Mouse (Mus musculus) B cell, adult 62 days (primary cell): ENCODE data around the gene Olfr275. TPM values are rescaled to one million over a fixed set of nuclear protein-coding genes. Genes with fewer than 3 reads are reported as not detected.

Experiments
- total RNA-seq: library from RNA; stranded (reverse); gene quantifications from 4 replicates; pipeline ENCODE4 v1.2.4, GENCODE M21; 2023

Gene Olfr275
- not detected in 4 replicates for total RNA-seq

GRCm38 (mm10) chr4:52814304-52814703 is at the start of gene Olfr275:
Gene Olfr275, plus strand, starts transcription at chr4:52814604.

DNA sequence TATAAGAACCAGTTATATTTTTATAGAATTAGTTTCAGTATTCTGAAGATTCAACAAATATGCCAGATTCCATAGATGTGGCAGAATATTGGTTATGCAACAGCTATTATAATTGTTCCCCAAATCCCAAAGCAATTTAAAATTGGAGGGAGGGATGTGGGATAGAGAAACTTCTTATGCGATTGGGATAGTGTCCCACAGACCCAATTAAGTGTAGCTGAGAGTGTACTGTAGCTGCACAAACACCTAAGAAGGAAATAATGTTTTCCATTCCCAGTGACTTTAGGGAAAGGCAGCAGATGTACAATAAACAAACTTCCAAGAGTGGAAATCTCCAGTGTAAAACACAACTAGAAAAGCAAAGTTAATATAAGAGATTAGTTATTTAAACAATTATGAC is 44.7 kb downstream of the Olfr275 start, which contains the start of gene Olfr273:
Gene Olfr273 (minus strand): TSS at position 101 of the 400 bp plus-strand sequence.

Other genes with a start within 250 kb of the Olfr275 start
- not detected in 4 replicates for gene Toporsl, start 218.3 kb upstream of the Olfr275 start, total RNA-seq
- gene Olfr273, start 44.6 kb downstream of the Olfr275 start, total RNA-seq = not detected in 4 replicates
- gene Olfr272, start 104.6 kb downstream of the Olfr275 start, total RNA-seq = not detected in 4 replicates
- not detected in 4 replicates for gene Olfr270, start 149.9 kb downstream of the Olfr275 start, total RNA-seq
- gene Nipsnap3a, start 174.7 kb downstream of the Olfr275 start, total RNA-seq = not detected in 4 replicates
- 38.8 to 50.7 TPM (median 46.8 TPM) in 4 replicates for gene Nipsnap3b, start 197.3 kb downstream of the Olfr275 start, total RNA-seq